ENCODE assay signal across 16 mouse cellular contexts in the genomic region with DNA sequence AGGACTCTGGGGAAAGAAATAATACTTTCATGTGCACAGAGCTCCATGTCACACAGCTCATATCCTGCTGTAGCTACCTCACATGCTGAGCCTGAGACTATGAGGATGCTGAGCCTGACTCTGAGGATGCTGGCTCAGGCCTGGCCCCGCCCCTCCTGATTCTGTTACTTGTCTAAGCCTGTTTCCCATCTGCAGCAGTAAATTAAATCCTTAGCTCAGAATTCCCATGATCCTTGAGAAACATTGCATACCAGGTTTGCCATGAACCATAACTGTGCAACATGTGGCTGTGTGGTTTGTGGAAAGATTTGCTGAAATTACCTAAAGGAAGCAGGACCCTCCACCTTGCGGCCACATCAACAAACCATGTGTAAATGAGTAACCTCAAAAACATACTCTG. TPM values are rescaled to one million over a fixed set of nuclear protein-coding genes. Genes with fewer than 3 reads are reported as not detected.
DNase-seq lines count a peak whose midpoint lies in the region; ATAC-seq and TF ChIP-seq lines count a peak whose summit lies in the region.
"Had no signal": no experiment of that assay in that cellular context is flagged by ENCODE, and none has a peak within 500 bp of the region (broad histone marks: within the 10 kb centered on the region; RNA-seq: fewer than 3 reads in every experiment).

No protein-coding gene starts in this region.

- no peaks in the 10 kb centered on the region for H3K27me3 ChIP-seq in Patski
- H3K27me3 ChIP-seq: forebrain, embryonic 12.5 days had no signal

- no peak for TF ChIP-seq CTCF in Patski (IDR thresholded peaks at IDR 0.05)

- in situ Hi-C loops in Patski (cut with MboI; ENCODE audit: low pct_unique_long_range_greater_than_20kb), result loop anchor here (5.0 to 10.0 kb wide), 2 partner anchors 55 to 278 kb away; no protein-coding TSS in a partner anchor

- CTCF ChIA-PET in Patski (lab: Charles Lee), result interaction anchor here (0.9 to 1.8 kb wide), 5 partner anchors 11 to 67 kb away, joined by 3 to 5 read pairs (median 5); no protein-coding TSS in a partner anchor

- POLR2A ChIA-PET in Patski (lab: Charles Lee), result interaction anchor here (1.5 kb wide), 2 partner anchors 29 to 51 kb away, joined by 4 to 5 read pairs; no protein-coding TSS in a partner anchor

- peak; percentile 54 for ATAC-seq in Patski
- ATAC-seq: forebrain, embryonic 14.5 days; forebrain, embryonic 16.5 days had no signal

- DNase-seq in NIH3T3 (ENCODE audit: low read depth), result peak; percentile 62
- peak; percentile 67 for DNase-seq in Patski (ENCODE audit: low read depth, low spot score)
- DNase-seq in mesoderm, embryonic 11.5 days (ENCODE audit: low read depth, low spot score), result peak; percentile 24
- DNase-seq in right cerebral cortex, postnatal 36 days (ENCODE audit: low spot score in 2 of 2), result no peak
- DNase-seq in testis, postnatal 14 days (ENCODE audit: low spot score), result no peak
- DNase-seq: adrenal gland, adult 2 months; adrenal gland, postnatal 10 days; adrenal gland, postnatal 25 days; cerebellum, adult 11 months; cerebellum, adult 18-20 months; cerebellum, adult 8-10 months; cerebellum, adult 9-11 months; cerebellum, postnatal 25 days had no signal

RNA-seq across cellular contexts. Expression of a gene that starts 9.2 kb away (rescaled TPM):
- 84.9 TPM for polyA plus RNA-seq in Patski (2021)

RNA-seq across cellular contexts. Expression of a gene that starts 49.4 kb away (rescaled TPM):
- polyA plus RNA-seq in Patski (2021), result 77.7 TPM

RNA-seq across cellular contexts. Expression of a gene that starts 49.6 kb away (rescaled TPM):
- 18.5 TPM for polyA plus RNA-seq in Patski (2021)

Comparison
In these comparisons a context has a peak if more than half of its experiments do, and no peak if none do; other contexts are left out.
1. DNase-seq: peak in NIH3T3 (single experiment), Patski (single experiment) and mesoderm, embryonic 11.5 days (single experiment); none in right cerebral cortex, postnatal 36 days (0 of 2) and testis, postnatal 14 days (single experiment).